Mouse (Mus musculus): ENCODE results near the gene Foxred2. TPM values are rescaled to one million over a fixed set of nuclear protein-coding genes. Genes with fewer than 3 reads are reported as not detected.
A peak's percentile ranks its signal among the peaks of the same experiment; 100 is the strongest.

Foxred2 gene
- polyA plus RNA-seq, 1 experiment from 2014 or later = 12.3 TPM

DNA sequence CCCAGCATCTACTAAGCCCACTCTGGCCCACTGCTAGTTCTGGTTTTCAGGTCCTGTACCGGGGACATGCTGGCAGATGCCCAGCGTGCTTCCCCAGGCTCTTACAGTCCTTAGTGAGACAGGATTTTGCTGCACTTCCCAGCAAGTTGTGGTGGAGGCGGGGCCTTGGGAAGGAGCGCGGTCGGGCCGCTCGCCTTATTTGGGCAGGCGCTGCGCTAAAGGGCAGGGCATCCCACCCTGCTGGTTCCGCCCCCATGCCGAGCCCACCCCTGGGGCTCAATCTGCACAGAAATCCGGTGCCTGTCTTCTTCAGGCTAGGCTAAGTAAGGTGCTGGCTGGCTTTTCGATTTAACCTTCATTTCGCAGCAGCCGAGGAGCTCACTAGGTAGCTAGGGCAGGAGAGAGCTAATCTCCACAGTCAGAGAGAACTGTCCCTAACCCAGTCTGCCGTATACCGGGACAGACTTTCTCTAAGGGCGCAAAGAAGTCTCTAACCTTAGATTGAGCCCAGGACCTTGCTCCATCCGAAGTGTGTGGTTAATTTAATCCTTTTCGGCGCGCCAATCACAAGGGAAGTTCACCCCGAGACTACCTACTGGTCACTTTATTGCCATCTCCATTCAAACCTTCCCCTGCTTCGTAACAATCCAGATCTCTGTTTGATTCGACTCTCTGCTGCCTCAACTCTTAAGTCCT is 51.1 kb downstream of the Foxred2 start:
- H3K27ac ChIP-seq (ENCODE audit: low read depth, low read length) = no peak overlapping the region
- H3K36me3 ChIP-seq (ENCODE audit: control insufficient read depth, insufficient read depth, low read length) = no peaks in the 10 kb centered on the region
- 0 out of 2 replicates have a peak, but pooled peaks cover 2% of the 10 kb centered on the region for H3K4me1 ChIP-seq (ENCODE audit: control insufficient read depth, insufficient read depth, low read length)
- peak overlapping the region; percentile 43; the same call in 1 of the 2 replicates for H3K9ac ChIP-seq (ENCODE audit: low read length)
- H3K27me3 ChIP-seq (replicated peaks; ENCODE audit: control insufficient read depth, insufficient read depth, low read length) = no peaks in the 10 kb centered on the region
- peak overlapping the region; percentile 16; the same call in 1 of the 2 replicates for H3K4me3 ChIP-seq (ENCODE audit: low read depth, low read length)
- ATAC-seq = 0 out of 2 replicates have a peak, but pooled peaks have one; percentile 46
- peak; percentile 60 for DNase-seq (ENCODE audit: low spot score)
- H3K4me2 ChIP-seq (ENCODE audit: low read length) = peak overlapping the region; percentile 52
- 5% methylated on average over 26 of the region's 26 CpGs for WGBS
- H3K9me3 ChIP-seq (replicated peaks; ENCODE audit: control insufficient read depth, low read length) = no peaks in the 10 kb centered on the region

DNA sequence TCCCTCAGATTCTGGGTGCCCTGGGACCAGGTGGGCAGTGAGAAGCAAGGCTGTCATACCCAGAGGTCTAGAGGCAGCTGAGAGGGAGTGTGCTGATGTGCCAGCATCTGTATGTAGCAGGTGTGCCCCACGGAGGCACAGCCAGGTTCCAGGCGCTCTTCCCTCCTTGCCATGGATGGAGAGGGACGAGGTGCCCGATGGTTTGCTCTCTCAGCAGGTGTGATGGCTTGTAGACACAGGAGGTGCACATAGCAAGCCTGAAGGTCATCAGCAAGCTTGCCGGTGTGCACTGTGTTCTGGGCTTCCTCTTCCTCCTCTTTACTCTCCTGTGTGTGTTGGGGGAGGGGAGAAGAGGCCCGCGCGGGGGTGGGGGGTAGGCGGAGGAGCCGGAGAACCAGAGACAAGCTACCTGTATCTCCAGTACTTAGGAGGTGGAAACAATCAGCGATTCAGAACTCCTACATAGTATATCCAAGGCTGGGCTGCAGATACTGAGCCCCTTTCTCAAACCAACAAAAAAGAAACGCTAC is 52.1 kb downstream of the Foxred2 start:
- no peaks in the 10 kb centered on the region for H3K36me3 ChIP-seq (ENCODE audit: control insufficient read depth, insufficient read depth, low read length)
- DNase-seq (ENCODE audit: low spot score) (no peak), ATAC-seq (no peak)
- H3K27ac ChIP-seq (ENCODE audit: low read depth, low read length) = no peak overlapping the region
- no peak overlapping the region for H3K9ac ChIP-seq (ENCODE audit: low read length)
- no peaks in the 10 kb centered on the region for H3K9me3 ChIP-seq (replicated peaks; ENCODE audit: control insufficient read depth, low read length)
- 21% methylated on average over 12 of the region's 12 CpGs for WGBS
- H3K4me3 ChIP-seq (ENCODE audit: low read depth, low read length) = no peak overlapping the region
- no peak overlapping the region for H3K4me2 ChIP-seq (ENCODE audit: low read length)
- no peaks in the 10 kb centered on the region for H3K27me3 ChIP-seq (replicated peaks; ENCODE audit: control insufficient read depth, insufficient read depth, low read length)
- H3K4me1 ChIP-seq (ENCODE audit: control insufficient read depth, insufficient read depth, low read length) = 0 out of 2 replicates have a peak, but pooled peaks cover 2% of the 10 kb centered on the region

DNA sequence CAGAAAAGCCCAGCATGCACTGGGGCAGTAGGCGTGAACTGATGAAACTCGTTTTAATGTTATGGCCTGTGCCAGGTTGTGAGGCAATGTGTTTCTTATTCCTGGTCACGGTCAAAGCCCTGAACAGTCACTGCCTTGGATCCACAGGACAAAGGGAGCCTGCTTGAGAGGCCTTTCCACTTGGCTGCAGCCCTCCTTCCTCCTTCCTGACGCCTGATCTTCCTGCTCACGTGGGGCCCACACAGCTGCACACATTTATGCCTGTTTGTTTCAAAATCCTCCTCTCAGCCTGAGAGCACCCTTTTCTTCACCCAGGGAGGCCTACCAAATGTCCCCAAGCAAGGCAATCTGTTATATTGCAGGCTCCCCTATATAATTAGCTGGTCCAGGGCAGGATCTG is 53.3 kb downstream of the Foxred2 start:
- Histone ChIP-seq H3K27ac (ENCODE audit: low read depth, low read length) (peak overlapping the region; percentile 14; the same call in 1 of the 2 replicates), H3K4me2 (ENCODE audit: low read length) (no peak overlapping the region), H3K9me3 (replicated peaks; ENCODE audit: control insufficient read depth, low read length) (no peaks in the 10 kb centered on the region), H3K27me3 (replicated peaks; ENCODE audit: control insufficient read depth, insufficient read depth, low read length) (no peaks in the 10 kb centered on the region), H3K36me3 (ENCODE audit: control insufficient read depth, insufficient read depth, low read length) (no peaks in the 10 kb centered on the region), H3K9ac (ENCODE audit: low read length) (no peak overlapping the region), H3K4me3 (ENCODE audit: low read depth, low read length) (no peak overlapping the region), H3K4me1 (ENCODE audit: control insufficient read depth, insufficient read depth, low read length) (0 out of 2 replicates have a peak, but pooled peaks cover 2% of the 10 kb centered on the region)
- peak; percentile 20 for DNase-seq (ENCODE audit: low spot score)
- 58% methylated on average over 5 of the region's 5 CpGs for WGBS
- no peak; the same call in 1 of the 2 replicates for ATAC-seq

DNA sequence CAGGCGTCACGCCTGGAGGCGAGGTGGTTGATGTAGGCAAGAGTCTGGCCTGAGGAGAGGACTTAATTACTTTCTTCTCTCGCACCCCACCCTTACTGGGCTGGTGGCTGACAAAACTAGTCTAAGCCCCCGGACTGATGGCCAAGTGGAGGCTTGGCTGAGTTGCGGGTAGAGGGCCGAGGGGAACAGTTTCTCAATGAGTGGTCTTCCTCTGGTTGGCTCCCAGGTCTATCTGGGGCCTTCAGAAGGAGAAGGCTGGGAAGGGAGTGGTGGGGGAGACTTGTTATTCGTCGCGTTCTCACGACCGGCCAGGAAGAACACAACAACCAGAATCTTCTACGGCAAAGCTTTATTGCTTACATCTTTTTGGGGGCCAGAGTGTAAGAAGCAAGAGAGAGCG is 61.6 kb downstream of the Foxred2 start:
- H3K4me3 ChIP-seq (ENCODE audit: low read depth, low read length) = no peak overlapping the region
- H3K27ac ChIP-seq (ENCODE audit: low read depth, low read length) = no peak overlapping the region
- no peak overlapping the region for H3K9ac ChIP-seq (ENCODE audit: low read length)
- no peaks in the 10 kb centered on the region for H3K27me3 ChIP-seq (replicated peaks; ENCODE audit: control insufficient read depth, insufficient read depth, low read length)
- H3K4me1 ChIP-seq (ENCODE audit: control insufficient read depth, insufficient read depth, low read length) = no peaks in the 10 kb centered on the region
- no peaks in the 10 kb centered on the region for H3K36me3 ChIP-seq (ENCODE audit: control insufficient read depth, insufficient read depth, low read length)
- ATAC-seq (no peak), DNase-seq (ENCODE audit: low spot score) (no peak)
- H3K9me3 ChIP-seq (replicated peaks; ENCODE audit: control insufficient read depth, low read length) = no peaks in the 10 kb centered on the region
- 87% methylated on average over 13 of the region's 14 CpGs for WGBS
- H3K4me2 ChIP-seq (ENCODE audit: low read length) = no peak overlapping the region

DNA sequence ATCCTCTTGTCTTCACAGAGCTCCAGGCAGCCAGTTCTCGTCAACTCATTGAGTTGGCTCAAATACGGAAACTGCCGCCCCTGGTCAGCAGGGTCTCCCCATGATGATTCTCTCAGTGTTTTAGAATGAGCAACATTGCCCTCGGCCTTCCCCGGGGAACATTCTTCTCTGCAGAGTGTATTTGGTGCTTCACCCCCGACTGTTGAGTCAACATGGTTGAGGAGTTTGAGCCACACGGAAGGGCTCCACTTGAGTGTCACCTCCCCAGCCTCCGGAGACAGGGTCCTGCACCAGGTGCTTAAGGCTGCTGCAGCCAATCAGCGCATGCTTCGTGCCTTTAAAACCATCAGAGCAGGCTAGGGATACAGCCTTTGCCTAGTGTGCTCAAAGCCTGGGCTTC is 63.2 kb downstream of the Foxred2 start:
- Histone ChIP-seq H3K4me1 (ENCODE audit: control insufficient read depth, insufficient read depth, low read length) (no peaks in the 10 kb centered on the region), H3K9ac (ENCODE audit: low read length) (no peak overlapping the region), H3K36me3 (ENCODE audit: control insufficient read depth, insufficient read depth, low read length) (no peaks in the 10 kb centered on the region), H3K27ac (ENCODE audit: low read depth, low read length) (no peak overlapping the region), H3K4me3 (ENCODE audit: low read depth, low read length) (no peak overlapping the region), H3K27me3 (replicated peaks; ENCODE audit: control insufficient read depth, insufficient read depth, low read length) (no peaks in the 10 kb centered on the region), H3K9me3 (replicated peaks; ENCODE audit: control insufficient read depth, low read length) (no peaks in the 10 kb centered on the region), H3K4me2 (ENCODE audit: low read length) (no peak overlapping the region)
- 78% methylated on average over 10 of the region's 10 CpGs for WGBS
- ATAC-seq (no peak), DNase-seq (ENCODE audit: low spot score) (no peak)

DNA sequence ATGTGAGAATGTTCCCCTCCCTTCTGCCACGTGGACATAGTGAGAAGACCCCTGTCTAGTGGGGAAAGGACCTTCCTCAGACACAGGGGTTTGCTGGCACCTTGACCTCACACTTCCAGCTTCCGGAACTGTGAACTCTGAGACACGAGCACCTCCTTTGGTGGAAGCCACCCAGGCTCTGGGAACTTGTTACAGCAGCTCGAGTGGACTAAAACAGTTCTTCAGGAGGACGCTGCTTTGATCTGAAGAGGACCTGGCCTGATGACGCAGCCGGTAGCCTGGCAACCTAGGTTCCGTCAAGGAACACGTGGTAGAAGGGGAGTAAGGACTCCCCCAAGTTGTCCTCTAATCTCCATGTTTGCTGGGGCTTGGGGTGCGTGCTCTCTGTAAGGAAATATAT is 64.1 kb downstream of the Foxred2 start:
- Histone ChIP-seq H3K4me1 (ENCODE audit: control insufficient read depth, insufficient read depth, low read length) (no peaks in the 10 kb centered on the region), H3K9me3 (replicated peaks; ENCODE audit: control insufficient read depth, low read length) (no peaks in the 10 kb centered on the region), H3K27ac (ENCODE audit: low read depth, low read length) (no peak overlapping the region), H3K9ac (ENCODE audit: low read length) (no peak overlapping the region), H3K4me3 (ENCODE audit: low read depth, low read length) (no peak overlapping the region), H3K27me3 (replicated peaks; ENCODE audit: control insufficient read depth, insufficient read depth, low read length) (no peaks in the 10 kb centered on the region), H3K4me2 (ENCODE audit: low read length) (no peak overlapping the region), H3K36me3 (ENCODE audit: control insufficient read depth, insufficient read depth, low read length) (no peaks in the 10 kb centered on the region)
- DNase-seq (ENCODE audit: low spot score) (no peak), ATAC-seq (no peak)
- WGBS = 86% methylated on average over 10 of the region's 10 CpGs

DNA sequence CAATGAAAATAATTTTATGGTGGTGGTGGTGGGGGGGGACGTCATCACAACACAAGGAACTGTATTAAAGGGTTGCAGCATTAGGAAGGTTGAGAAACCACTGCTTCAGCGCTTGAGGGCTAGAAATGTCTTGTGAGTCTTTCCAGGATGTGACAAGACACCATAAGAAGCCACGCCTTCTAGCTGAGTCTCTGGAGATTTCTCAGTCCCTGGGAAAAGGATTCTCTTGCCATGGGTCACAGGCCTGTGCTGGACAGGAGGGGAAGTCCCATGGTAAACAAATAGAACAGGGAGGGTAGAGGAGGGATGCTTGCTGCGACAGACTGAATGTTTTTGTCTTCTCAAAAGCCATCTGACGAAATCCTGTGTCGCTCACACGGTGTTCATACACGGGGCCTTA is 64.8 kb downstream of the Foxred2 start:
- Histone ChIP-seq H3K27ac (ENCODE audit: low read depth, low read length) (no peak overlapping the region), H3K27me3 (replicated peaks; ENCODE audit: control insufficient read depth, insufficient read depth, low read length) (no peaks in the 10 kb centered on the region), H3K9me3 (replicated peaks; ENCODE audit: control insufficient read depth, low read length) (no peaks in the 10 kb centered on the region), H3K36me3 (ENCODE audit: control insufficient read depth, insufficient read depth, low read length) (no peaks in the 10 kb centered on the region), H3K4me3 (ENCODE audit: low read depth, low read length) (no peak overlapping the region), H3K4me2 (ENCODE audit: low read length) (no peak overlapping the region), H3K9ac (ENCODE audit: low read length) (no peak overlapping the region), H3K4me1 (ENCODE audit: control insufficient read depth, insufficient read depth, low read length) (no peaks in the 10 kb centered on the region)
- ATAC-seq (no peak), DNase-seq (ENCODE audit: low spot score) (no peak)
- 84% methylated on average over 8 of the region's 8 CpGs for WGBS

Other genes starting within 250 kb of the Foxred2 start
- not detected in 2 replicates for gene Apol9b, start 227.7 kb downstream of the Foxred2 start, polyA plus RNA-seq (2014; fragmentation: Nextera tagmentation; extraction: Ambion mirVana)
- 0.06 TPM in 1 of 2 replicates, not detected in the other for gene Apol8, start 199.7 kb downstream of the Foxred2 start, polyA plus RNA-seq (2014; fragmentation: Nextera tagmentation; extraction: Ambion mirVana)
- gene Myh9, start 114.5 kb downstream of the Foxred2 start, polyA plus RNA-seq (2014; fragmentation: Nextera tagmentation; extraction: Ambion mirVana) = 10.8 and 14.6 TPM in 2 replicates
- gene Txn2, start 27.7 kb downstream of the Foxred2 start, polyA plus RNA-seq (2014; fragmentation: Nextera tagmentation; extraction: Ambion mirVana) = 269 and 291 TPM in 2 replicates
- 167 and 199 TPM in 2 replicates for gene Eif3d, start 14.1 kb upstream of the Foxred2 start, polyA plus RNA-seq (2014; fragmentation: Nextera tagmentation; extraction: Ambion mirVana)
- 4.7 and 7.0 TPM in 2 replicates for gene Cacng2, start 163.3 kb upstream of the Foxred2 start, polyA plus RNA-seq (2014; fragmentation: Nextera tagmentation; extraction: Ambion mirVana)
- 137 and 165 TPM in 2 replicates for gene Ift27, start 217.4 kb upstream of the Foxred2 start, polyA plus RNA-seq (2014; fragmentation: Nextera tagmentation; extraction: Ambion mirVana)
- 0.19 and 1.3 TPM in 2 replicates for gene Pvalb, start 249.7 kb upstream of the Foxred2 start, polyA plus RNA-seq (2014; fragmentation: Nextera tagmentation; extraction: Ambion mirVana)

All from forebrain, embryonic 14.5 days (tissue).